Mouse (Mus musculus): ENCODE data around the gene Chrm3. TPM values are rescaled to one million over a fixed set of nuclear protein-coding genes. Genes with fewer than 3 reads are reported as not detected.

The Chrm3 gene
- polyA plus RNA-seq, 3 experiments from 2014 or later, result 0.14 to 0.67 (median 0.19) TPM

GRCm38 (mm10) chr13:9888284-9888683 is 472.4 kb downstream of the Chrm3 start:
- no peak for ATAC-seq

GRCm38 (mm10) chr13:9887261-9887660 is 473.4 kb downstream of the Chrm3 start:
- ATAC-seq, result no peak

- no peak for ATAC-seq
Observed at GRCm38 (mm10) chr13:9886465-9887135, 474.0 kb downstream of the Chrm3 start.

GRCm38 (mm10) chr13:9882362-9883282 is 478.0 kb downstream of the Chrm3 start:
- ATAC-seq, result peak; percentile 88

GRCm38 (mm10) chr13:9881930-9882329 is 478.7 kb downstream of the Chrm3 start:
- no peak for ATAC-seq

GRCm38 (mm10) chr13:9880401-9880800 is 480.2 kb downstream of the Chrm3 start:
- no peak for ATAC-seq

- ATAC-seq, result no peak
Observed at GRCm38 (mm10) chr13:9878596-9879010, 482.0 kb downstream of the Chrm3 start.

- ATAC-seq, result no peak
Observed at GRCm38 (mm10) chr13:9873377-9873776, 487.3 kb downstream of the Chrm3 start.

- no peak for ATAC-seq
Observed at GRCm38 (mm10) chr13:9866161-9866560, 494.5 kb downstream of the Chrm3 start.

- no peak for ATAC-seq
Observed at GRCm38 (mm10) chr13:9847515-9847914, 513.1 kb downstream of the Chrm3 start.

GRCm38 (mm10) chr13:9846543-9847434 is 513.9 kb downstream of the Chrm3 start:
- ATAC-seq, result peak; percentile 88

GRCm38 (mm10) chr13:9834146-9834679 is 526.4 kb downstream of the Chrm3 start:
- peak; percentile 41 for ATAC-seq

GRCm38 (mm10) chr13:9826227-9826626 is 534.4 kb downstream of the Chrm3 start:
- peak; percentile 32 for ATAC-seq

Data from inflammation-experienced regulatory T-cells, adult 6 months (primary cell).